Mouse (Mus musculus) kidney, embryonic 14.5 days (tissue): ENCODE results near the gene Rgs9. TPM values are rescaled to one million over a fixed set of nuclear protein-coding genes. Genes with fewer than 3 reads are reported as not detected.

ENCODE experiments used
- ATAC-seq: fragments of 200-750 bp; cut with Nextera tagmentation; 2 replicates; pipeline ENCODE4 v1.8.0; 2017; ENCODE audit warnings: moderate number of reproducible peaks, mild to moderate bottlenecking, moderate TSS enrichment, moderate library complexity; ENCODE audit not compliant: low FRiP score, low TSS enrichment
- H3K27ac ChIP-seq: fragments of 300-500 bp; sonication (generic); 2 replicates; pipeline ENCODE4 v1.5.1; 2014; ENCODE audit warnings: low read depth, mild to moderate bottlenecking, low read length, moderate library complexity, mixed read lengths
- H3K27me3 ChIP-seq: fragments of 300-500 bp; sonication (generic); 2 replicates; pipeline ENCODE4 v1.6.1; 2014; ENCODE audit warnings: mild to moderate bottlenecking, low read length; ENCODE audit not compliant: control insufficient read depth, insufficient read depth
- H3K36me3 ChIP-seq: fragments of 300-500 bp; sonication (generic); 2 replicates; pipeline ENCODE4 v1.6.1; 2014; ENCODE audit warnings: low read length, mixed read lengths; ENCODE audit not compliant: control insufficient read depth, insufficient read depth
- H3K4me1 ChIP-seq: fragments of 300-500 bp; sonication (generic); 2 replicates; pipeline ENCODE4 v1.6.1; 2014; ENCODE audit warnings: low read length, mixed read lengths; ENCODE audit not compliant: control insufficient read depth, insufficient read depth
- H3K4me2 ChIP-seq: fragments of 300-500 bp; sonication (generic); replicated peaks from 2 replicates; pipeline ENCODE4 v1.6.1; 2014; ENCODE audit warnings: low read depth, mild to moderate bottlenecking, low read length
- H3K4me3 ChIP-seq: fragments of 300-500 bp; sonication (generic); 2 replicates; pipeline ENCODE4 v1.5.1; 2014; ENCODE audit warnings: mild to moderate bottlenecking, low read length
- H3K9ac ChIP-seq: fragments of 300-500 bp; sonication (generic); 2 replicates; pipeline ENCODE4 v1.6.1; 2014; ENCODE audit warnings: low read depth, mild to moderate bottlenecking, low read length, moderate library complexity
- H3K9me3 ChIP-seq: fragments of 300-500 bp; sonication (generic); 2 replicates; pipeline ENCODE4 v1.6.1; 2016; ENCODE audit warnings: low read length; ENCODE audit not compliant: control insufficient read depth
- WGBS: fragments of 180-500 bp; shearing (Covaris S2); extraction: QIAGEN DNeasy Blood & Tissue Kit; methylation state at CpG from one replicate; pipeline ENCODE4 v1.1.7; 2014; 5-methylcytosine and 5-hydroxymethylcytosine counted together
- polyA plus RNA-seq: library from polyadenylated mRNA; unstranded; fragments of >200 nt; fragmentation: Nextera tagmentation; extraction: Ambion mirVana; gene quantifications from 2 replicates; pipeline ENCODE4 v1.2.1, GENCODE M21; 2014

Gene Rgs9
- polyA plus RNA-seq, 1 experiment from 2014 or later, result 2.3 TPM

GRCm38 (mm10) chr11:109334773-109335172 is 36.8 kb upstream of the Rgs9 start:
- H3K36me3 ChIP-seq, result no peaks in the 10 kb centered on the region
- no peak overlapping the region for H3K9ac ChIP-seq
- ATAC-seq, result no peak
- H3K4me3 ChIP-seq, result no peak overlapping the region
- H3K27me3 ChIP-seq, result no peaks in the 10 kb centered on the region
- H3K27ac ChIP-seq, result no peak overlapping the region
- 93% methylated on average over 4 of the region's 4 CpGs for WGBS
- no peaks in the 10 kb centered on the region for H3K9me3 ChIP-seq
- no peaks in the 10 kb centered on the region for H3K4me1 ChIP-seq
- H3K4me2 ChIP-seq, result no peak overlapping the region

- H3K4me1 ChIP-seq, result no peaks in the 10 kb centered on the region
- no peak overlapping the region for H3K4me2 ChIP-seq
- no peaks in the 10 kb centered on the region for H3K9me3 ChIP-seq
- WGBS, result 55% methylated on average over 6 of the region's 6 CpGs
- no peaks in the 10 kb centered on the region for H3K27me3 ChIP-seq
- ATAC-seq, result no peak
- no peak overlapping the region for H3K27ac ChIP-seq
- H3K4me3 ChIP-seq, result no peak overlapping the region
- no peaks in the 10 kb centered on the region for H3K36me3 ChIP-seq
- H3K9ac ChIP-seq, result no peak overlapping the region
Measured at GRCm38 (mm10) chr11:109332722-109333121, 34.8 kb upstream of the Rgs9 start.

- no peak overlapping the region for H3K9ac ChIP-seq
- H3K9me3 ChIP-seq, result no peaks in the 10 kb centered on the region
- H3K4me2 ChIP-seq, result peak overlapping the region; percentile 27
- no peaks in the 10 kb centered on the region for H3K36me3 ChIP-seq
- no peak overlapping the region for H3K27ac ChIP-seq
- no peaks in the 10 kb centered on the region for H3K4me1 ChIP-seq
- peak; percentile 94 for ATAC-seq
- H3K27me3 ChIP-seq, result no peaks in the 10 kb centered on the region
- 4% methylated on average over 6 of the region's 6 CpGs for WGBS
- H3K4me3 ChIP-seq, result peak overlapping the region; percentile 14; the same call in 1 of the 2 replicates
Measured at GRCm38 (mm10) chr11:109331424-109331824, 33.5 kb upstream of the Rgs9 start.

DNA sequence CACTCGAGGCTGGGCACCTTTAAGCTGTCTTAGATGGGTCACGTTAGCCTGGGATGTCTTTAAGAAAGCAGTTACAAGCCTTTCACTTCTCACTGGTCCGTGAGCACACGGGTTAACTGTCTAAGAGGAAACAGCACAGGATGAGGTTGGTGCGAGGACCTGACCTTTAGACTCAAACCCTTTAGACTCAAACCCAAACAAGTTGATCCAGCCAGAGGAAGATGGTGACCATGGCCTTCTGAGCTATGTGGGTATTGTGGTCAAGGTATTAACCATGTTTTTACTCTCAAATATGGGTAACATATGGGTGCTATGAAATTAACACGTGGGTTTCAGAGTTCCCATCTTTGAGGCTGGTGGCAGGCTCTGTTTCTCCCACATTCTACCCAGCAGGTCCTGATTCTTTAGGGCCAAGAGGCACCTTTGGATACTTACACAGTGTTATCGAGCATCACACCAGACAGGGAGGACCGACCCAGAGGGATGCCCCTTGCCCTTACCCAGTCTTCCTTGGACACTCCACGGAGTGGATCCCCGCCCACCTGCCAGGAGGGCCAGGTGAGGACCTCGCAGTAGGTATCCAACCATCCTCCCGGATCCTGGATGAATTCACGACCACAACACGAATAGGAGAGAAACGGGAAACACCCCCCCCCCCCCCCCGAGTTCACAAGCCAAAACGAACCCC is 32.9 kb upstream of the Rgs9 start:
- Histone ChIP-seq H3K27ac (no peak overlapping the region), H3K9me3 (no peaks in the 10 kb centered on the region), H3K27me3 (no peaks in the 10 kb centered on the region), H3K4me2 (peak overlapping the region; percentile 27), H3K36me3 (no peaks in the 10 kb centered on the region), H3K9ac (no peak overlapping the region), H3K4me1 (no peaks in the 10 kb centered on the region), H3K4me3 (peak overlapping the region; percentile 14; the same call in 1 of the 2 replicates)
- 35% methylated on average over 17 of the region's 17 CpGs for WGBS
- ATAC-seq, result peak; percentile 53

GRCm38 (mm10) chr11:109329331-109329730 is 31.4 kb upstream of the Rgs9 start:
- H3K36me3 ChIP-seq, result no peaks in the 10 kb centered on the region
- ATAC-seq, result no peak
- 55% methylated on average over 4 of the region's 4 CpGs for WGBS
- no peaks in the 10 kb centered on the region for H3K27me3 ChIP-seq
- no peaks in the 10 kb centered on the region for H3K4me1 ChIP-seq
- H3K27ac ChIP-seq, result no peak overlapping the region
- H3K9ac ChIP-seq, result no peak overlapping the region
- H3K4me3 ChIP-seq, result no peak overlapping the region
- H3K4me2 ChIP-seq, result no peak overlapping the region
- no peaks in the 10 kb centered on the region for H3K9me3 ChIP-seq

DNA sequence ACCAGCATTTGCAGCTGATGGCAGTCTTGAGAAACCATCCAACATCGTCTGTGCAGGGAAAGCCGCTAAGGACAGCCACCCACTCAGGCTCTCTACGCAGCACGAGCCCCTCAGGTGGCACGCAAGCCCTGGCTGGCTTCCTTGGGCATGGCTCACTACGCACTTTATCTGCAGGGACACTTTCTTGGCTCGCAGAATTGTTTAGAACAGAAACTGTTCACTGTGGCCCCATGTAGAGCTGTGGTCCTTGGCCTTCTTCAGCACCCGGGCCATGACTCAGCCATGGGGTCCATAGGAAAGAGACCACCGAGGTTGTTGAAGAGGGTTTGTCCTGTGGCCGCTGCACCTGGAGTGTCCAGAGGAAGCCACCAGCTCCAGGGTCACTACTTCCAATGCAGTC is 30.0 kb upstream of the Rgs9 start:
- H3K9ac ChIP-seq, result no peak overlapping the region
- no peak overlapping the region for H3K4me2 ChIP-seq
- no peak overlapping the region for H3K27ac ChIP-seq
- no peak for ATAC-seq
- H3K9me3 ChIP-seq, result no peaks in the 10 kb centered on the region
- H3K4me3 ChIP-seq, result no peak overlapping the region
- 90% methylated on average over 10 of the region's 10 CpGs for WGBS
- no peaks in the 10 kb centered on the region for H3K27me3 ChIP-seq
- H3K4me1 ChIP-seq, result no peaks in the 10 kb centered on the region
- no peaks in the 10 kb centered on the region for H3K36me3 ChIP-seq

DNA sequence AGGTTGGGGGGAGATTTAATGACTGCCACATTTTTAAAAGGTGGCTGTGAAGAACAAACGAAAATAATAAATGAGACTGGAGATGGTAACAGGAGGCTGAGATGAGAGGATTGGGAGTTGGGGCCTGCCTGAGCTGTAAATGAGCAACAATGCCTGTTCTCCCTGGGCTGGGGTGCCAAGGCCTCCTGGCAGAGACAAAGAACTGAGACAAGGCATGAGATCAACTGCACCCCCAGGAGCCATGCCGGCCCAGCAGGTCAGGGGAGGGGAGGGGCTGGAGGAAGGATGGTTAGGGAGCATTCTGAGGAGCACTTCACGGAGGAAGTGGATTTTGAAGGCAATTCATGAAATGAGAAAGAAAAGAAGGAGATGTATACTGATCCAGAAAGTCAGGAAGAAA is 29.5 kb upstream of the Rgs9 start:
- no peaks in the 10 kb centered on the region for H3K27me3 ChIP-seq
- WGBS, result 40% methylated on average over 3 of the region's 3 CpGs
- no peak overlapping the region for H3K9ac ChIP-seq
- H3K9me3 ChIP-seq, result no peaks in the 10 kb centered on the region
- no peak overlapping the region for H3K4me3 ChIP-seq
- no peak overlapping the region for H3K4me2 ChIP-seq
- ATAC-seq, result no peak
- no peak overlapping the region for H3K27ac ChIP-seq
- H3K4me1 ChIP-seq, result no peaks in the 10 kb centered on the region
- no peaks in the 10 kb centered on the region for H3K36me3 ChIP-seq

DNA sequence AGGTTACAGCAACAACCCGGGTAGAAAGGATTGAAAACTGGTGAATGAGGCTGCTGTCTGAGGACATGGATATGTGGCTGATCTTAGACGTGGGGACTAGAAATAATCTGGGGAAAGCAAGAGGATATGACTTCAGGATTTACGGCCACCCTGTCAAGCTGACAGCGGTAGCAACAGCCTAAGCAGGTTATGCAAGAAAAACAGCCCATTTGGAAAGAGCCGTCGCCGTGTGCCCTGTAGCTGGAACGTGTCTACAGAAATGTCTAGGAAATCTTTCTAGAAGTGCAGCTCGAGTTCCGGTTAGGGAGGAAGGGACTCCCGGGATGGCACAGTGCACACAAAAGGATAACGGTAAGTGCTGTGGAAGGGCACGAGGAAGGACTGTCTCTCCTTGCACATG is 28.3 kb upstream of the Rgs9 start:
- no peak for ATAC-seq
- WGBS, result 36% methylated on average over 13 of the region's 13 CpGs
- no peaks in the 10 kb centered on the region for H3K9me3 ChIP-seq
- H3K4me3 ChIP-seq, result no peak overlapping the region
- H3K27me3 ChIP-seq, result no peaks in the 10 kb centered on the region
- H3K9ac ChIP-seq, result no peak overlapping the region
- no peaks in the 10 kb centered on the region for H3K4me1 ChIP-seq
- no peak overlapping the region for H3K4me2 ChIP-seq
- no peaks in the 10 kb centered on the region for H3K36me3 ChIP-seq
- no peak overlapping the region for H3K27ac ChIP-seq

DNA sequence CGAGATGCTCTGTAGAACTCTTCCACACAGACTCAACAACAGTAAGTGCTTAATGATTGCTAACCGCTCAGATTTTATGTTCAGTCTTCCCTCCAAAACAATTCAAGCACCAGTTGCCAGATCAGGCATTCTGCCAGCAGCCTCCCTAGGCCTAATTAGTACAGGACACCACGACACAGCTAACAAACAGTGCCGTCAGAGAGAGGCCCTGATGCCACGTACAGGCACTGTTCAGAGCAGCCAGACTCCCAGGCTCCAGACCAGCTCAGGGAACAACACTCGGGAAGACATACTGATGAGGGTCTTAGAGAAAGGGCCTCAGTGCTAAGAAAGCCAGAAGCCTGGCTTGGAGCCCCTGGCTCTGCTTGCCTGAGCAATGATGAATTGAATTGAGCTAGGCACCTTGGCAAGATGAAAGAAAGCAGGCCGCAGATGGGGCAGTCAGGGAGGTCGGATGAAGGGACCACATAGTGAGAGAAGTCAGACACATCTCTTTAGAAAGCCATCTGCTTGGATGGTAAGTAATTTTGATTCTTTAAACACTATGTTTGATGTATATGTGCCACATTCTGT is 22.5 kb upstream of the Rgs9 start:
- H3K4me1 ChIP-seq, result no peaks in the 10 kb centered on the region
- no peaks in the 10 kb centered on the region for H3K9me3 ChIP-seq
- WGBS, result 61% methylated on average over 8 of the region's 8 CpGs
- no peaks in the 10 kb centered on the region for H3K27me3 ChIP-seq
- no peak overlapping the region for H3K27ac ChIP-seq
- H3K4me3 ChIP-seq, result no peak overlapping the region
- no peak for ATAC-seq
- H3K9ac ChIP-seq, result no peak overlapping the region
- H3K4me2 ChIP-seq, result no peak overlapping the region
- H3K36me3 ChIP-seq, result no peaks in the 10 kb centered on the region
